Mouse (Mus musculus) granulocyte monocyte progenitor cell, adult 5-6 weeks (primary cell): Measurements from ENCODE around the gene Tlr3. TPM values are rescaled to one million over a fixed set of nuclear protein-coding genes. Genes with fewer than 3 reads are reported as not detected.

ENCODE experiments used
- ATAC-seq: replicated peaks from 2 replicates; pipeline ENCODE4 v1.8.0; 2016; ENCODE audit warnings: mild to moderate bottlenecking, moderate TSS enrichment, inconsistent platforms; ENCODE audit not compliant: poor library complexity, severe bottlenecking
- total RNA-seq, 2 experiments: library from RNA; stranded (forward) in 1 of 2; stranded (reverse) in 1 of 2; fragments of 200-712, 200-1000 nt in 1 of 2; fragments of >200 nt in 1 of 2; fragmentation: Nextera tagmentation in 1 of 2; gene quantifications; 2 replicates each; pipeline ENCODE4 v1.2.3; 2014 to 2017

Tlr3 gene
- total RNA-seq, 2 experiments from 2014 or later: 6.2 TPM; not detected in 1

GRCm38 (mm10) chr8:45358132-45358918 lies 52.6 kb downstream of the Tlr3 start:
- peak; percentile 45 for ATAC-seq

- ATAC-seq: no peak
Observed at GRCm38 (mm10) chr8:45355809-45356208, 55.1 kb downstream of the Tlr3 start.

Other genes with a start within 250 kb of the Tlr3 start
- not detected in 2 replicates for gene F11, start 149.0 kb downstream of the Tlr3 start, total RNA-seq (2014; fragmentation: Nextera tagmentation)
- gene F11, start 149.0 kb downstream of the Tlr3 start, total RNA-seq (2017): not detected in 2 replicates
- not detected in 2 replicates for gene Klkb1, start 116.2 kb downstream of the Tlr3 start, total RNA-seq (2014; fragmentation: Nextera tagmentation)
- gene Klkb1, start 116.2 kb downstream of the Tlr3 start, total RNA-seq (2017): not detected in 2 replicates
- 0.38 TPM in 1 of 2 replicates, not detected in the other for gene Gm45753, start 102.6 kb downstream of the Tlr3 start, total RNA-seq (2014; fragmentation: Nextera tagmentation)
- not detected in 2 replicates for gene Gm45753, start 102.6 kb downstream of the Tlr3 start, total RNA-seq (2017)
- gene Cyp4v3, start 77.9 kb downstream of the Tlr3 start, total RNA-seq (2014; fragmentation: Nextera tagmentation): 7.0 and 7.8 TPM in 2 replicates
- 10.3 and 12.5 TPM in 2 replicates for gene Cyp4v3, start 77.9 kb downstream of the Tlr3 start, total RNA-seq (2017)
- 0.13 TPM in 1 of 2 replicates, not detected in the other for gene Fam149a, start 28.8 kb downstream of the Tlr3 start, total RNA-seq (2014; fragmentation: Nextera tagmentation)
- gene Fam149a, start 28.8 kb downstream of the Tlr3 start, total RNA-seq (2017): 0.13 TPM in 1 of 2 replicates, not detected in the other
- gene Sorbs2, start 96.7 kb upstream of the Tlr3 start, total RNA-seq (2014; fragmentation: Nextera tagmentation): not detected in 2 replicates
- not detected in 2 replicates for gene Sorbs2, start 96.7 kb upstream of the Tlr3 start, total RNA-seq (2017)